Mouse (Mus musculus) ovary, postnatal 36 days (tissue): Measurements from ENCODE around the gene Yipf6.
A peak's percentile ranks its signal among the peaks of the same experiment; 100 is the strongest.
"Not testable (repeated sequence)": the region's sequence is repeated elsewhere in the genome, so short reads cannot be mapped to it uniquely, and the experiment has no call there.

Source experiments
- DNase-seq: peaks from one replicate; pipeline ENCODE4 v3.0.0; 2022; ENCODE audit warnings: low spot score, mixed read lengths

The Yipf6 gene

GRCm38 (mm10) chrX:98936101-98936500 lies at the start of gene Yipf6:
Yipf6 (plus strand) TSS chrX:98936316.
- DNase-seq: no peak

GRCm38 (mm10) chrX:98890072-98890405 lies 46.1 kb upstream of the Yipf6 start:
- no peak for DNase-seq

GRCm38 (mm10) chrX:98890406-98891116 lies 45.6 kb upstream of the Yipf6 start, which contains the start of gene Ophn1:
Ophn1 (minus strand) TSS chrX:98891025.
- DNase-seq: peak; percentile 72

- DNase-seq: peak; percentile 23
Observed at GRCm38 (mm10) chrX:98898307-98898706, 37.8 kb upstream of the Yipf6 start.

GRCm38 (mm10) chrX:98904226-98904625 lies 31.9 kb upstream of the Yipf6 start:
- DNase-seq: no peak

GRCm38 (mm10) chrX:98908910-98909309 lies 27.2 kb upstream of the Yipf6 start:
- DNase-seq: no peak

- DNase-seq: no peak
Observed at GRCm38 (mm10) chrX:98919423-98919822, 16.7 kb upstream of the Yipf6 start.

- peak; percentile 93 for DNase-seq
Observed at GRCm38 (mm10) chrX:98936707-98937554, 815 bp downstream of the Yipf6 start.

- DNase-seq: peak; percentile 93
Observed at GRCm38 (mm10) chrX:98937555-98938294, 1.6 kb downstream of the Yipf6 start.

- peak; percentile 9 for DNase-seq
Observed at GRCm38 (mm10) chrX:98953941-98954340, 17.8 kb downstream of the Yipf6 start.

GRCm38 (mm10) chrX:98958287-98958686 lies 22.2 kb downstream of the Yipf6 start:
- no peak for DNase-seq

GRCm38 (mm10) chrX:98959050-98959449 lies 22.9 kb downstream of the Yipf6 start:
- DNase-seq: no peak

- DNase-seq: no peak
Observed at GRCm38 (mm10) chrX:98963742-98964141, 27.6 kb downstream of the Yipf6 start.

- no peak for DNase-seq
Observed at GRCm38 (mm10) chrX:98964513-98964912, 28.4 kb downstream of the Yipf6 start.

- DNase-seq: not testable (repeated sequence)
Observed at GRCm38 (mm10) chrX:98986611-98987010, 50.5 kb downstream of the Yipf6 start.

- DNase-seq: peak; percentile 25
Observed at GRCm38 (mm10) chrX:98989574-98989973, 53.5 kb downstream of the Yipf6 start.
